Mouse (Mus musculus) olfactory bulb, adult 2 months (tissue): ENCODE results near the gene Chrna1.

ENCODE experiments used
- CTCF ChIP-seq: fragments of 200-500 bp; IDR thresholded peaks from 2 replicates; pipeline ENCODE4 v1.5.1; 2012; ENCODE audit warnings: low read depth, mild to moderate bottlenecking, low read length, moderate library complexity; ENCODE audit not compliant: insufficient read depth
- POLR2A ChIP-seq: fragments of 200-500 bp; IDR thresholded peaks from 2 replicates; pipeline ENCODE4 v1.6.1; 2012; ENCODE audit warnings: mild to moderate bottlenecking, low read depth, low read length, moderate library complexity; ENCODE audit not compliant: insufficient read depth

DNA sequence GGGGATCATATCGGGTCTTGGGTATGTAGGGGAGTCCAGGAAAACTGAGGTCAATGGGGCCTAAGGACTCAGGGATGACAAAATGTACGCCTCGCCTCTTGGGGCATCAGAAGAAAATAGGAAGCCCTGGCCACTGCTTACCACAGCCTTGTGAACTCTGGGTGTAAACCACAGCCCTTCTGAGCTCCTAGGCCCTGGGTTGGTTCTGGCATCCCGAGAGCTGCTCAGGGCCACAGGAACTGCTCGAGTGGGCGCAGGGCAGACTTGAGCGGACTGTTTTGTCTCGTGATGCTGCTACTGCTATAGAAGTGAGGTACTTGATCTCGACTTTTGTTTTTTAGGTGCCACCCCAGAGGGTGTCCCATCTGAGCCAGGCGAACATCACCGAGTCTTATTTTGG is 17.6 kb upstream of the Chrna1 start:
- TF ChIP-seq CTCF (no peak), POLR2A (no peak)
